Mouse (Mus musculus) liver, embryonic 14.5 days (tissue): ENCODE results near the gene Rnf43. TPM values are rescaled to one million over a fixed set of nuclear protein-coding genes. Genes with fewer than 3 reads are reported as not detected.

ENCODE experiments used
- ATAC-seq: fragments of 200-750 bp; cut with Nextera tagmentation; 2 replicates; pipeline ENCODE4 v1.8.0; 2017; ENCODE audit warnings: moderate number of reproducible peaks, mild to moderate bottlenecking, moderate library complexity; ENCODE audit not compliant: insufficient read depth
- DNase-seq, 3 experiments: peaks; one replicate each; pipeline ENCODE4 v3.0.0-alpha.2; 2012 to 2013; ENCODE audit warnings: low read depth in 3 of 3, low spot score in 3 of 3
- H3K27ac ChIP-seq: fragments of 300-500 bp; sonication (generic); 2 replicates; pipeline ENCODE4 v1.5.1; 2014; ENCODE audit warnings: moderate library complexity, mild to moderate bottlenecking, control low read depth, inconsistent platforms
- H3K27me3 ChIP-seq: fragments of 300-500 bp; sonication (generic); 2 replicates; pipeline ENCODE4 v1.6.1; 2014; ENCODE audit warnings: mild to moderate bottlenecking, low read length, moderate library complexity; ENCODE audit not compliant: control insufficient read depth, insufficient read depth
- H3K36me3 ChIP-seq: fragments of 300-500 bp; sonication (generic); replicated peaks from 2 replicates; pipeline ENCODE4 v1.6.1; 2014; ENCODE audit warnings: low read depth; ENCODE audit not compliant: control insufficient read depth, insufficient read depth
- H3K4me1 ChIP-seq, 2 experiments: fragments of 200-500 bp in 1 of 2; fragments of 300-500 bp in 1 of 2; sonication (generic) in 1 of 2; replicated peaks; 2 replicates each; pipeline ENCODE4 v1.6.1; 2012 to 2014; ENCODE audit warnings: antibody characterized with exemption in 1 of 2, inconsistent platforms in 1 of 2, low read length in 1 of 2; ENCODE audit not compliant: control insufficient read depth in 2 of 2, insufficient read depth in 2 of 2
- H3K4me2 ChIP-seq: fragments of 300-500 bp; sonication (generic); 2 replicates; pipeline ENCODE4 v1.6.1; 2014; ENCODE audit warnings: low read depth, mild to moderate bottlenecking, control low read depth, moderate library complexity
- H3K4me3 ChIP-seq, 2 experiments: fragments of 200-500 bp in 1 of 2; fragments of 300-500 bp in 1 of 2; sonication (generic) in 1 of 2; 2 replicates each; pipeline ENCODE4 v1.5.1; 2012 to 2014; ENCODE audit warnings: low read depth in 2 of 2, low read length in 2 of 2, mild to moderate bottlenecking in 2 of 2, control low read depth in 1 of 2, inconsistent platforms in 1 of 2, moderate library complexity in 1 of 2; ENCODE audit not compliant: insufficient read depth in 1 of 2
- H3K9ac ChIP-seq: fragments of 300-500 bp; sonication (generic); replicated peaks from 2 replicates; pipeline ENCODE4 v1.6.1; 2014; ENCODE audit warnings: mild to moderate bottlenecking, control low read depth, moderate library complexity
- H3K9me3 ChIP-seq: fragments of 300-500 bp; sonication (generic); 2 replicates; pipeline ENCODE4 v1.6.1; 2016; ENCODE audit warnings: low read length, mixed read lengths; ENCODE audit not compliant: control insufficient read depth
- CTCF ChIP-seq: IDR thresholded peaks from 2 replicates; pipeline ENCODE4 v1.5.1; 2016; ENCODE audit warnings: antibody characterized with exemption, low read depth, control low read depth
- EP300 ChIP-seq: IDR thresholded peaks from 2 replicates; pipeline ENCODE4 v1.6.1; 2016; ENCODE audit warnings: antibody characterized with exemption, low read depth
- WGBS: fragments of 180-500 bp; shearing (Covaris S2); extraction: QIAGEN DNeasy Blood & Tissue Kit; methylation state at CpG from one replicate; pipeline ENCODE4 v1.1.7; 2014; ENCODE audit not compliant: insufficient replicate concordance; 5-methylcytosine and 5-hydroxymethylcytosine counted together
- polyA plus RNA-seq, 2 experiments: library from polyadenylated mRNA; depleted of rRNA in 1 of 2; stranded (reverse) in 1 of 2; unstranded in 1 of 2; fragments of >200 nt; fragmentation: Nextera tagmentation in 1 of 2; extraction: Ambion mirVana in 1 of 2; gene quantifications; 2 replicates each; pipeline versions ENCODE4 v1.2.1 to v1.2.3; 2012 to 2014

The Rnf43 gene
- polyA plus RNA-seq, 2 experiments = 3.5 to 4.5 TPM

GRCm38 (mm10) chr11:87752307-87752706 is 89.8 kb downstream of the Rnf43 start:
- peaks cover 12% of the 10 kb centered on the region for H3K36me3 ChIP-seq
- peak overlapping the region; percentile 93 for H3K4me2 ChIP-seq
- DNase-seq (no peak), ATAC-seq (no peak)
- peak overlapping the region; percentile 8 to 27; a peak in 3 of 4 replicates for H3K4me3 ChIP-seq
- TF ChIP-seq EP300 = no peak
- no peak for TF ChIP-seq CTCF
- peak overlapping the region; percentile 100 for H3K27ac ChIP-seq
- peak overlapping the region; percentile 93 for H3K9ac ChIP-seq
- H3K4me1 ChIP-seq = peaks cover 66 to 73% of the 10 kb centered on the region in 2 experiments
- WGBS = 21% methylated on average over 1 of the region's 1 CpGs
- H3K9me3 ChIP-seq = no peaks in the 10 kb centered on the region
- no peaks in the 10 kb centered on the region for H3K27me3 ChIP-seq

- Histone ChIP-seq H3K27ac (peak overlapping the region; percentile 100), H3K36me3 (peaks cover 21% of the 10 kb centered on the region), H3K4me3 (peak overlapping the region in 1 of 2 experiments; percentile 15; a peak in 1 of 4 replicates), H3K4me1 (peaks cover 62 to 68% of the 10 kb centered on the region in 2 experiments), H3K4me2 (peak overlapping the region; percentile 93), H3K9ac (peak overlapping the region; percentile 98), H3K9me3 (no peaks in the 10 kb centered on the region), H3K27me3 (no peaks in the 10 kb centered on the region)
- TF ChIP-seq CTCF = no peak
- WGBS = 23% methylated on average over 8 of the region's 8 CpGs
- no peak for ATAC-seq
- no peak for DNase-seq
Measured at GRCm38 (mm10) chr11:87753255-87753654, 90.7 kb downstream of the Rnf43 start.

- no peak for ATAC-seq
- Histone ChIP-seq H3K4me2 (peak overlapping the region; percentile 93), H3K4me1 (peaks cover 56 to 63% of the 10 kb centered on the region in 2 experiments), H3K9me3 (no peaks in the 10 kb centered on the region), H3K36me3 (peaks cover 22% of the 10 kb centered on the region), H3K27me3 (no peaks in the 10 kb centered on the region), H3K4me3 (peak overlapping the region; percentile 15 to 28), H3K9ac (peak overlapping the region; percentile 98), H3K27ac (peak overlapping the region; percentile 100)
- TF ChIP-seq EP300 (peak; percentile 66), CTCF (no peak)
- WGBS = 13% methylated on average over 5 of the region's 5 CpGs
- no peak for DNase-seq
Measured at GRCm38 (mm10) chr11:87753891-87754501, 91.5 kb downstream of the Rnf43 start.

GRCm38 (mm10) chr11:87754603-87755002 is 92.1 kb downstream of the Rnf43 start:
- Histone ChIP-seq H3K36me3 (peaks cover 22% of the 10 kb centered on the region), H3K27ac (peak overlapping the region; percentile 100), H3K9ac (peak overlapping the region; percentile 98), H3K4me2 (peak overlapping the region; percentile 93), H3K4me1 (peaks cover 52 to 58% of the 10 kb centered on the region in 2 experiments), H3K27me3 (no peaks in the 10 kb centered on the region), H3K4me3 (peak overlapping the region; percentile 57 to 89), H3K9me3 (no peaks in the 10 kb centered on the region)
- 13% methylated on average over 5 of the region's 5 CpGs for WGBS
- DNase-seq (no peak), ATAC-seq (no peak)
- TF ChIP-seq EP300 = no peak

- TF ChIP-seq EP300 (peak; percentile 74), CTCF (no peak)
- DNase-seq = peak; percentile 91 to 94 (median 92)
- H3K4me1 ChIP-seq = peaks cover 47 to 49% of the 10 kb centered on the region in 2 experiments
- peak overlapping the region; percentile 93 for H3K4me2 ChIP-seq
- H3K9me3 ChIP-seq = no peaks in the 10 kb centered on the region
- H3K27me3 ChIP-seq = no peaks in the 10 kb centered on the region
- 6% methylated on average over 17 of the region's 17 CpGs for WGBS
- peak; percentile 66 for ATAC-seq
- peaks cover 22% of the 10 kb centered on the region for H3K36me3 ChIP-seq
- peak overlapping the region; percentile 89 to 96 for H3K4me3 ChIP-seq
- H3K27ac ChIP-seq = peak overlapping the region; percentile 100
- peak overlapping the region; percentile 98 for H3K9ac ChIP-seq
Measured at GRCm38 (mm10) chr11:87755360-87756017, 93.0 kb downstream of the Rnf43 start.
